Mouse (Mus musculus) midbrain, embryonic 16.5 days (tissue): ENCODE data around the gene Sorl1. TPM values are rescaled to one million over a fixed set of nuclear protein-coding genes. Genes with fewer than 3 reads are reported as not detected.

Source experiments
- ATAC-seq: fragments of 200-750 bp; cut with Nextera tagmentation; 2 replicates; pipeline ENCODE4 v1.8.0; 2017; ENCODE audit warnings: moderate TSS enrichment
- H3K27ac ChIP-seq: fragments of 300-500 bp; sonication (generic); 2 replicates; pipeline ENCODE4 v1.5.1; 2014; ENCODE audit warnings: mild to moderate bottlenecking, low read length, mixed read lengths
- H3K27me3 ChIP-seq: fragments of 300-500 bp; sonication (generic); 2 replicates; pipeline ENCODE4 v1.6.1; 2014; ENCODE audit warnings: low read depth, low read length, mixed read lengths; ENCODE audit not compliant: control insufficient read depth, insufficient read depth
- H3K36me3 ChIP-seq: fragments of 300-500 bp; sonication (generic); 2 replicates; pipeline ENCODE4 v1.6.1; 2014; ENCODE audit warnings: mild to moderate bottlenecking, low read length, moderate library complexity, mixed read lengths; ENCODE audit not compliant: control insufficient read depth, insufficient read depth
- H3K4me1 ChIP-seq: fragments of 300-500 bp; sonication (generic); 2 replicates; pipeline ENCODE4 v1.6.1; 2014; ENCODE audit warnings: mild to moderate bottlenecking, low read length, mixed read lengths; ENCODE audit not compliant: control insufficient read depth, insufficient read depth
- H3K4me2 ChIP-seq: fragments of 300-500 bp; sonication (generic); 2 replicates; pipeline ENCODE4 v1.6.1; 2014; ENCODE audit warnings: mild to moderate bottlenecking, low read length, mixed read lengths
- H3K4me3 ChIP-seq: fragments of 300-500 bp; sonication (generic); 2 replicates; pipeline ENCODE4 v1.5.1; 2014; ENCODE audit warnings: low read depth, mild to moderate bottlenecking, low read length, moderate library complexity, mixed read lengths
- H3K9ac ChIP-seq: fragments of 300-500 bp; sonication (generic); 2 replicates; pipeline ENCODE4 v1.6.1; 2014; ENCODE audit warnings: low read depth, low read length, mixed read lengths
- H3K9me3 ChIP-seq: fragments of 300-500 bp; sonication (generic); replicated peaks from 2 replicates; pipeline ENCODE4 v1.6.1; 2014; ENCODE audit warnings: mild to moderate bottlenecking, low read length, mixed read lengths; ENCODE audit not compliant: control insufficient read depth, poor library complexity, severe bottlenecking
- WGBS: fragments of 180-500 bp; shearing (Covaris S2); extraction: QIAGEN DNeasy Blood & Tissue Kit; methylation state at CpG from one replicate; pipeline ENCODE4 v1.1.7; 2014; 5-methylcytosine and 5-hydroxymethylcytosine counted together
- polyA plus RNA-seq: library from polyadenylated mRNA; unstranded; fragments of >200 nt; fragmentation: Nextera tagmentation; extraction: Ambion mirVana; gene quantifications from 2 replicates; pipeline ENCODE4 v1.2.1, GENCODE M21; 2015

The Sorl1 gene
- polyA plus RNA-seq, 1 experiment from 2014 or later, result 6.8 TPM

DNA sequence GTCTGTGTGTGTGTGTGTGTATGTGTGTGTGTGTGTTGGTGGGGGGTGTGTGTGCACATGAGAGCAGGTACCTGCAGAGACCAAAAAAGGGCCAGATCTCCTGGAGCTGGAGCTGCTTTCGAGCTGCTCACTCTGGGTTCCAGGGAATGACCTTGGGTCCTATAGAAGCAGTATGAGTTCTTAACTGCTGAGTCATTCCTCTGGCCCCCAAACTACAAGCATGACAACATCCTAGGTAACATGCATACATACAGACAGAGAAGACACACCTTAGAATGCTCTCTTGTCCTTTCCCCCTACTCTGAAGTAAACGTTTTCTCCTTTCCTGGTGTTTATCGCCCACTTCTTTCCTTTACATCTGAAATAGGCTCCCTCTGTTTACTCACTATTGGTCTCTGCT is 32.5 kb upstream of the Sorl1 start:
- Histone ChIP-seq H3K9ac (no peak overlapping the region), H3K4me1 (no peaks in the 10 kb centered on the region), H3K36me3 (no peaks in the 10 kb centered on the region), H3K27ac (no peak overlapping the region), H3K4me3 (no peak overlapping the region), H3K27me3 (no peaks in the 10 kb centered on the region), H3K9me3 (no peaks in the 10 kb centered on the region), H3K4me2 (no peak overlapping the region)
- ATAC-seq, result no peak
- WGBS, result 84% methylated on average over 3 of the region's 3 CpGs

GRCm38 (mm10) chr9:42154682-42155081 is 30.6 kb upstream of the Sorl1 start:
- no peaks in the 10 kb centered on the region for H3K36me3 ChIP-seq
- ATAC-seq, result no peak
- H3K27ac ChIP-seq, result no peak overlapping the region
- no peaks in the 10 kb centered on the region for H3K4me1 ChIP-seq
- H3K27me3 ChIP-seq, result no peaks in the 10 kb centered on the region
- WGBS, result 87% methylated on average over 6 of the region's 6 CpGs
- H3K9me3 ChIP-seq, result no peaks in the 10 kb centered on the region
- no peak overlapping the region for H3K4me2 ChIP-seq
- no peak overlapping the region for H3K4me3 ChIP-seq
- no peak overlapping the region for H3K9ac ChIP-seq

DNA sequence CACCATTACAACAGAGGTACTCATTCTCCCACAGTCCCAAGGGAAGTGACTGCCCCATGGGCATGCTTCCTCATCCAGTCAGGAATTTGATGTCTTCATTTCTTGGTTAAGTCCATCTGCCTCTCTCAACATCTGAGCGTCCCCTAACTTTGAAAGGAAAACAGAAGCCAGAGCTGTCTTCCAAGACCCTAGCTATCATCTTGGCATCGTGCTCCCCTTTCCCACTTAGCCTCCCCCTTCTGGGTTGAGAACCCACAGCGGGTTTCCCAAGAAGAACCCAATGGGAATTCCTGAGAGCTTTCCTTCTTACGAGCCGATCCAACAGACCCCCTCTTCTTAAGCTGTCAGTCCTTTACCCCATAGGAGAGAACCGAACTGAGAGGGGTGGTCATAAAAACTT is 24.7 kb upstream of the Sorl1 start:
- WGBS, result 80% methylated on average over 6 of the region's 6 CpGs
- no peak overlapping the region for H3K4me2 ChIP-seq

GRCm38 (mm10) chr9:42148036-42148435 is 23.9 kb upstream of the Sorl1 start:
- Histone ChIP-seq H3K36me3 (no peaks in the 10 kb centered on the region), H3K4me3 (no peak overlapping the region), H3K9ac (no peak overlapping the region), H3K27me3 (no peaks in the 10 kb centered on the region), H3K4me2 (no peak overlapping the region), H3K9me3 (no peaks in the 10 kb centered on the region), H3K4me1 (no peaks in the 10 kb centered on the region), H3K27ac (no peak overlapping the region)
- ATAC-seq, result no peak
- 62% methylated on average over 4 of the region's 4 CpGs for WGBS

More for the DNA sequence above, 24.7 kb upstream of the Sorl1 start:
- H3K27me3 ChIP-seq, result no peaks in the 10 kb centered on the region
- no peak for ATAC-seq
- no peak overlapping the region for H3K27ac ChIP-seq
- no peaks in the 10 kb centered on the region for H3K9me3 ChIP-seq
- H3K9ac ChIP-seq, result no peak overlapping the region
- no peak overlapping the region for H3K4me3 ChIP-seq
- H3K4me1 ChIP-seq, result no peaks in the 10 kb centered on the region
- no peaks in the 10 kb centered on the region for H3K36me3 ChIP-seq

- Histone ChIP-seq H3K4me2 (no peak overlapping the region), H3K9ac (no peak overlapping the region), H3K9me3 (no peaks in the 10 kb centered on the region), H3K4me1 (no peaks in the 10 kb centered on the region), H3K27me3 (no peaks in the 10 kb centered on the region), H3K27ac (no peak overlapping the region), H3K36me3 (no peaks in the 10 kb centered on the region), H3K4me3 (no peak overlapping the region)
- 91% methylated on average over 2 of the region's 2 CpGs for WGBS
- ATAC-seq, result no peak
Observed at GRCm38 (mm10) chr9:42146463-42146862, 22.4 kb upstream of the Sorl1 start.

- 86% methylated on average over 6 of the region's 6 CpGs for WGBS
- no peaks in the 10 kb centered on the region for H3K36me3 ChIP-seq
Observed at GRCm38 (mm10) chr9:42141549-42142210, 17.6 kb upstream of the Sorl1 start.

GRCm38 (mm10) chr9:42138248-42138858 is 14.3 kb upstream of the Sorl1 start:
- no peak overlapping the region for H3K27ac ChIP-seq
- H3K4me2 ChIP-seq, result no peak overlapping the region
- H3K9ac ChIP-seq, result no peak overlapping the region
- H3K4me1 ChIP-seq, result no peaks in the 10 kb centered on the region
- WGBS, result 88% methylated on average over 4 of the region's 4 CpGs
- H3K27me3 ChIP-seq, result no peaks in the 10 kb centered on the region
- no peak for ATAC-seq
- no peaks in the 10 kb centered on the region for H3K9me3 ChIP-seq
- H3K36me3 ChIP-seq, result no peaks in the 10 kb centered on the region
- no peak overlapping the region for H3K4me3 ChIP-seq

More at GRCm38 (mm10) chr9:42141549-42142210, 17.6 kb upstream of the Sorl1 start:
- no peak for ATAC-seq
- H3K9ac ChIP-seq, result no peak overlapping the region
- H3K4me3 ChIP-seq, result no peak overlapping the region
- no peak overlapping the region for H3K4me2 ChIP-seq
- H3K27ac ChIP-seq, result no peak overlapping the region
- H3K4me1 ChIP-seq, result no peaks in the 10 kb centered on the region
- H3K9me3 ChIP-seq, result no peaks in the 10 kb centered on the region
- no peaks in the 10 kb centered on the region for H3K27me3 ChIP-seq

DNA sequence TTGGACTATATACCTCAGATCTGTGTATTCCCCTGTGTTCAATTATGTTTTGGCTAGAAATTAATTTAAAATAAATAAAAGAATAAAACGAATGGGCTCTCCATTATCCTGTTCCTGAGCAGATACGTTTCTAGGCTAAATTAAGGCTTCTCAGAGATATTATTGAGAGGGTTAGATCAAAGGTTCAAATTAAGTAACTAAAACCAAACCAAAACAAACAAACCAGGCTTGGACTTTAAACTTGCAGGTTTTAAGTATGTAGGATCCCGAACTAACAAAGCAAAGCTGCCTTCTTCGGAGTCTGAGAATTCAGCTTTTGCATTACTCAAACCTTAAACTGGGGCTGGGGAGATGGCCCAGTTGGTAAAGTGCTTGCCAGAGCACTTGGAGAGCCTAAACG is 13.5 kb upstream of the Sorl1 start:
- no peaks in the 10 kb centered on the region for H3K9me3 ChIP-seq
- H3K9ac ChIP-seq, result no peak overlapping the region
- no peaks in the 10 kb centered on the region for H3K36me3 ChIP-seq
- no peak overlapping the region for H3K4me2 ChIP-seq
- no peak overlapping the region for H3K4me3 ChIP-seq
- ATAC-seq, result no peak
- no peak overlapping the region for H3K27ac ChIP-seq
- no peaks in the 10 kb centered on the region for H3K4me1 ChIP-seq
- 76% methylated on average over 5 of the region's 5 CpGs for WGBS
- no peaks in the 10 kb centered on the region for H3K27me3 ChIP-seq
